Mouse (Mus musculus) heart, adult 2 months (tissue): Measurements from ENCODE around the gene 4933427D14Rik.

Experiments used
- CTCF ChIP-seq: fragments of 200-600 bp; IDR thresholded peaks from 2 replicates; pipeline ENCODE4 v1.8.1; 2022; ENCODE audit warnings: antibody characterized with exemption, mild to moderate bottlenecking, moderate library complexity
- EP300 ChIP-seq: fragments of 200-500 bp; IDR thresholded peaks from 2 replicates; pipeline ENCODE4 v1.6.1; 2011; ENCODE audit warnings: low read depth, low read length, control low read depth; ENCODE audit not compliant: insufficient read depth
- POLR2A ChIP-seq: fragments of 200-500 bp; IDR thresholded peaks from 2 replicates; pipeline ENCODE4 v1.6.1; 2011; ENCODE audit warnings: mild to moderate bottlenecking, low read depth, low read length, control low read depth; ENCODE audit not compliant: insufficient read depth

DNA sequence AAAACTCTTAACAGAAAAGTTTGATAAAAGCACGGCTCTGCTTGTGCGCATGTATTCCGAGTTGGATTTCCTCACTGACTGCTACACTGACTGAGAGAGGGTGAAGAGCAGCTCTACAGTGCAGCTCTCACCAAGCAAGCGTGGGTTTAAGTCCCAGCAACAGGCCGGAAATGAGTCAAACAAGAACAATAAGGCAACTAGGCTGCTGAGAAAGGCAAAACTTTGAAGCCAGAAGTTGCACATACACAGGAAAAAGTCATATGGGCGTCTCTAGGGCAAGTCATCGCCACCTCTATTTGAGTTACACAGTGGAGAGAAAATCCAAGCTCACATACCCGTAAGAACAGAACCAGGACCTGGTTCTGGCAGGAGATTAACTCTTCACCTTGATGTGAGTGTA, 10.8 kb downstream of the 4933427D14Rik start:
- no peak for TF ChIP-seq CTCF
- TF ChIP-seq POLR2A = no peak
- TF ChIP-seq EP300 = no peak
